Mouse (Mus musculus) lung, embryonic 14.5 days (tissue): ENCODE measurements around the gene Vmn1r10. TPM values are rescaled to one million over a fixed set of nuclear protein-coding genes. Genes with fewer than 3 reads are reported as not detected.

Experiments
- ATAC-seq: fragments of 200-750 bp; cut with Nextera tagmentation; 2 replicates; pipeline ENCODE4 v1.8.0; 2017; ENCODE audit warnings: mild to moderate bottlenecking, moderate TSS enrichment, moderate library complexity; ENCODE audit not compliant: insufficient read depth
- DNase-seq: peaks from one replicate; pipeline ENCODE4 v3.0.0-alpha.2; 2015
- H3K27ac ChIP-seq: fragments of 300-500 bp; sonication (generic); 2 replicates; pipeline ENCODE4 v1.5.1; 2014; ENCODE audit warnings: low read depth, mild to moderate bottlenecking, moderate library complexity
- H3K27me3 ChIP-seq: fragments of 300-500 bp; sonication (generic); 2 replicates; pipeline ENCODE4 v1.6.1; 2014; ENCODE audit warnings: low read length, control low read depth; ENCODE audit not compliant: insufficient read depth
- H3K36me3 ChIP-seq: fragments of 300-500 bp; sonication (generic); 2 replicates; pipeline ENCODE4 v1.6.1; 2014; ENCODE audit warnings: control low read depth; ENCODE audit not compliant: insufficient read depth
- H3K4me1 ChIP-seq: fragments of 300-500 bp; sonication (generic); 2 replicates; pipeline ENCODE4 v1.6.1; 2014; ENCODE audit warnings: antibody characterized with exemption, control low read depth; ENCODE audit not compliant: insufficient read depth
- H3K4me2 ChIP-seq: fragments of 300-500 bp; sonication (generic); 2 replicates; pipeline ENCODE4 v1.6.1; 2014; ENCODE audit warnings: mild to moderate bottlenecking
- H3K4me3 ChIP-seq: fragments of 300-500 bp; sonication (generic); 2 replicates; pipeline ENCODE4 v1.5.1; 2014; ENCODE audit warnings: low read depth, low read length
- H3K9ac ChIP-seq: fragments of 300-500 bp; sonication (generic); 2 replicates; pipeline ENCODE4 v1.6.1; 2014
- H3K9me3 ChIP-seq: fragments of 300-500 bp; sonication (generic); 2 replicates; pipeline ENCODE4 v1.6.1; 2016; ENCODE audit warnings: low read depth, low read length, control low read depth
- CTCF ChIP-seq: IDR thresholded peaks from 2 replicates; pipeline ENCODE4 v1.5.1; 2016; ENCODE audit warnings: antibody characterized with exemption, low read depth
- WGBS: fragments of 180-500 bp; shearing (Covaris S2); extraction: QIAGEN DNeasy Blood & Tissue Kit; methylation state at CpG from one replicate; pipeline ENCODE4 v1.1.7; 2014; 5-methylcytosine and 5-hydroxymethylcytosine counted together
- polyA plus RNA-seq: library from polyadenylated mRNA; unstranded; fragments of >200 nt; fragmentation: Nextera tagmentation; extraction: Ambion mirVana; gene quantifications from 2 replicates; pipeline ENCODE4 v1.2.1, GENCODE M21; 2014

Gene Vmn1r10
- polyA plus RNA-seq: not detected in 2 replicates

DNA sequence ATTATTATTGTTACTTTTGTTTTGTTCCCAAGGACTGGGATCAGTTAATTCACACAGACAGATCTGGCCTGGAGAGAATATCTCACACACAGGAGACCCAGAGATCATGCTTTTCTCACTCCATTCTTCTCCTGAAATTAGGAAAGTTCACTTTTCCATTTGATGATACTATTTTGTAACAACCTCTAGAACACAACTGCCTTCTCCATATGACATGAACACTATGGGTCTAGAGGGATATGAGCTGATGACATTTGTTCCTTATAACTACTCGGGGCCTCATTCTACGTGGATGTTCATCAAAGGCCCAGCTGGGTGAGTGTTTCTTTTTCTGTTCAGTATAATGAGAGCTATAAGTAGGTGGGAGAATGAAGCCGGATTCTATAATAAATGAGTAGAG is at the start of gene Vmn1r10:
Gene Vmn1r10 (plus strand): TSS at position 301 of the 400 bp plus-strand sequence.
- no peak for TF ChIP-seq CTCF
- Histone ChIP-seq H3K27ac (no peak within 1 kb of the TSS), H3K36me3 (no peaks in the 10 kb centered on the region), H3K4me3 (no peak within 1 kb of the TSS), H3K4me1 (no peaks in the 10 kb centered on the region), H3K4me2 (no peak within 1 kb of the TSS), H3K9ac (no peak within 1 kb of the TSS), H3K27me3 (no peaks in the 10 kb centered on the region), H3K9me3 (no peaks in the 10 kb centered on the region)
- 77% methylated on average over 3 of the region's 3 CpGs for WGBS
- DNase-seq (no peak), ATAC-seq (no peak)

DNA sequence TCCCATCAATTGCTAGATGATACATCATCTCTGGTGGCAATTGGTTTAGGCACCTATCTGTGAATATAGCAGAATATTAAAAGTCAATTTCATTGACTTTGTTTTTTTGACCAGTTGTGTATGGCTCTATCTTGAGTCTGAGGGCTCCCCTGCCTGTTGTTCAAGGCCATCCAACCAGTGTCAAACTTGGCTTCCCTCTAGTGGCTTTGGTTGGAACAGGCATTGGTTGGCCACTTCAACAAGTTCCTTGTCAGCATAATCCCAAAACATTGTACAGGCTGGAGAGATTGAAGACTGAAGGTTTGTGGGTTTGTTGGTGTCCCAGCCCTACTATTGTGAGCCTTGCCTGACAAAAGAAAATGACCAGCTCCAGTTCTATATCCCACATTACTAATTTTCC is 45.5 kb upstream of the Vmn1r10 start:
- H3K27me3 ChIP-seq: no peaks in the 10 kb centered on the region
- peak; percentile 33 for TF ChIP-seq CTCF
- H3K36me3 ChIP-seq: no peaks in the 10 kb centered on the region
- no peaks in the 10 kb centered on the region for H3K9me3 ChIP-seq
- H3K27ac ChIP-seq: no peak overlapping the region
- peak; percentile 17 for DNase-seq
- H3K9ac ChIP-seq: no peak overlapping the region
- no peak overlapping the region for H3K4me2 ChIP-seq
- H3K4me1 ChIP-seq: no peaks in the 10 kb centered on the region
- ATAC-seq: no peak
- H3K4me3 ChIP-seq: no peak overlapping the region

DNA sequence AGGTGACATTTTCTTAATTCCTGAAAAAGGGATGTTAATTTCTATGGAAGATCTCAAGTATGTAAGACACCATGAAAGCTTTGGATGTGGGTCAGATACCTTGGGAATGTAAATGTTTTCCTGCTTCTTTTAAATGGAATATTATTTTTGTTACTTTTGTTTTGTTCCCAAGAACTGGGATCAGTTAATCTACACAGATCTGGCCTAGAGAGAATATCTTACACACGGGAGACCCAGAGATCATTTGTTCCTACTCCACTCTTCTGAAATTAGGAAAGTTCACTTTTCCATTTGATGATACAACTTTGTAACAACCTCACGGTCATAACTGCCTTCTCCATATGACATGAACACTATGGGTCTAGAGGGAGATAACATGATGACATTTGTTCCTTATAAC is 42.8 kb upstream of the Vmn1r10 start, which contains the start of gene Vmn1r9:
Gene Vmn1r9 (plus strand): TSS at position 301 of the 400 bp plus-strand sequence.
- Histone ChIP-seq H3K36me3 (no peaks in the 10 kb centered on the region), H3K9me3 (no peaks in the 10 kb centered on the region), H3K4me2 (no peak within 1 kb of the TSS), H3K4me3 (no peak within 1 kb of the TSS), H3K4me1 (no peaks in the 10 kb centered on the region), H3K27ac (no peak within 1 kb of the TSS), H3K27me3 (no peaks in the 10 kb centered on the region), H3K9ac (no peak within 1 kb of the TSS)
- TF ChIP-seq CTCF: no peak
- ATAC-seq (no peak), DNase-seq (no peak)
- WGBS: 69% methylated on average over 2 of the region's 2 CpGs

DNA sequence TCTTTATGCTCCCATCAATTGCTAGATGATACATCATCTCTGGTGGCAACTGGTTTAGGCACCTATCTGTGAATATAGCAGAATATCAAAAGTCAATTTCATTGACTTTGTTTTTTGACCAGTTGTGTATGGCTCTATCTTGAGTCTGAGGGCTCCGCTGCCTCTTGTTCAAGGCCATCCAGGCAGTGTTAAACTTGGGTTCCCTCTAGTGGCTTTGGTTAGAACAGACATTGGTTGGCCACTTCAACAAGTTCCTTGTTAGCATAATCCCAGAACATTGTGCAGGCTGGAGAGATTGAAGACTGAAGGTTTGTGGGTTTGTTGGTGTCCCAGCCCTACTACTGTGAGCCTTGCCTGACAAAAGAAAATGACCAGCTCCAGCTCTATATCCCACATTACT is 2.9 kb upstream of the Vmn1r10 start:
- no peak overlapping the region for H3K4me3 ChIP-seq
- no peak overlapping the region for H3K4me2 ChIP-seq
- H3K4me1 ChIP-seq: no peaks in the 10 kb centered on the region
- WGBS: 69% methylated on average over 1 of the region's 1 CpGs
- DNase-seq (peak; percentile 39), ATAC-seq (no peak)
- no peak overlapping the region for H3K9ac ChIP-seq
- no peaks in the 10 kb centered on the region for H3K9me3 ChIP-seq
- H3K27ac ChIP-seq: no peak overlapping the region
- TF ChIP-seq CTCF: peak; percentile 23; the same call in 1 of the 2 replicates
- no peaks in the 10 kb centered on the region for H3K36me3 ChIP-seq
- H3K27me3 ChIP-seq: no peaks in the 10 kb centered on the region

DNA sequence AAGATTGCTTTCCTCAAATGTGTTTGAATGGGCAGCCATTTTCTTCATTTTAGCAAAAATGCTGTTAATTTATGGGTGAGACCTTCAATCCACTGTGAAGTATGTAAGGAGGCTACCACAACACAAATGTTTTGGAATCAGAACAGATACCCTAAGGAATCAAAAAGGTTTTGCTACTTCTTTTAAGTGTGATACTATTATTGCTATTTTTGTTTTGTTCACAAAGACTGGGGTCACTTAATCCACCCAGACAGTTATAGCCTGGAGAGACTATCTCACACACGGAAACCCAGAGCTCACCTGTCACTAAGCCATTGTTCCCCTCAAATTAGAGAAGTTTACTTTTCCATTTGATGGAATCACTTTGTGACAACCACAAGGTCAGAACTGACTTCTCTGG is 23.9 kb downstream of the Vmn1r10 start, which contains the start of gene Vmn1r11:
Gene Vmn1r11 (plus strand): TSS at position 301 of the 400 bp plus-strand sequence.
- DNase-seq (no peak), ATAC-seq (no peak)
- Histone ChIP-seq H3K27me3 (no peaks in the 10 kb centered on the region), H3K9me3 (no peaks in the 10 kb centered on the region), H3K36me3 (no peaks in the 10 kb centered on the region), H3K27ac (no peak within 1 kb of the TSS), H3K4me3 (no peak within 1 kb of the TSS), H3K4me2 (no peak within 1 kb of the TSS), H3K4me1 (no peaks in the 10 kb centered on the region), H3K9ac (no peak within 1 kb of the TSS)
- TF ChIP-seq CTCF: no peak
- 62% methylated on average over 1 of the region's 1 CpGs for WGBS

DNA sequence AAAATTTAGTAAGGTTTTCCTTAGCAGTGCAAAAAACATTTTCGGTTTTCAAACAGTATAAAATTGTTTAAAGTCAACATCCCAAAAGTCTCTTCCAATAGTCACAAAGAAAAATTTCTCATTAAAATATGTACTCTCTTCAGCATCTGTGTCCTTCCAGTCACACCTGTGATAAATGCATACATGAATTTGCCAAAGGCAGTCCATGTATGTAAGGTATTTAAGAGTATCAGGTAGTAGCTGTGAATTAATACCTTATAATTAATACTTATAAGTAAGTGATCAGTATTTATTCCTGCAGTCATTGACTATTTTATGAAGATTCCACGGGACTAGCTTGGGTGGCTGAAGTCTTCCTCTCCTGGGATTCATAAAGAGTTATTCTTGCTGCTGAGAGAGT is 47.4 kb downstream of the Vmn1r10 start, which contains the start of gene Vmn1r12:
Gene Vmn1r12 (plus strand): TSS at position 301 of the 400 bp plus-strand sequence.
- no peak for TF ChIP-seq CTCF
- no peaks in the 10 kb centered on the region for H3K9me3 ChIP-seq

More for the DNA sequence above, 47.4 kb downstream of the Vmn1r10 start, which contains the start of gene Vmn1r12:
- Histone ChIP-seq H3K36me3 (no peaks in the 10 kb centered on the region), H3K4me2 (no peak within 1 kb of the TSS), H3K27me3 (no peaks in the 10 kb centered on the region), H3K4me3 (no peak within 1 kb of the TSS), H3K27ac (no peak within 1 kb of the TSS), H3K9ac (no peak within 1 kb of the TSS), H3K4me1 (no peaks in the 10 kb centered on the region)
- DNase-seq: no peak
- no peak for ATAC-seq
- WGBS: 79% methylated on average over 2 of the region's 2 CpGs

Other genes starting within 250 kb of the Vmn1r10 start
- 60.7 and 63.3 TPM in 2 replicates for gene Nt5c3, start 185.5 kb upstream of the Vmn1r10 start, polyA plus RNA-seq
- 0.12 and 0.20 TPM in 2 replicates for gene Vmn1r4, start 185.4 kb upstream of the Vmn1r10 start, polyA plus RNA-seq
- gene Vmn1r5, start 139.2 kb upstream of the Vmn1r10 start, polyA plus RNA-seq: not detected in 2 replicates
- not detected in 2 replicates for gene Vmn1r6, start 112.2 kb upstream of the Vmn1r10 start, polyA plus RNA-seq
- not detected in 2 replicates for gene Vmn1r7, start 84.1 kb upstream of the Vmn1r10 start, polyA plus RNA-seq
- not detected in 2 replicates for gene Vmn1r8, start 77.2 kb upstream of the Vmn1r10 start, polyA plus RNA-seq
- not detected in 2 replicates for gene Vmn1r9, start 42.7 kb upstream of the Vmn1r10 start, polyA plus RNA-seq
- gene Vmn1r11, start 24.0 kb downstream of the Vmn1r10 start, polyA plus RNA-seq: not detected in 2 replicates
- not detected in 2 replicates for gene Vmn1r12, start 47.5 kb downstream of the Vmn1r10 start, polyA plus RNA-seq
- not detected in 2 replicates for gene Vmn1r13, start 93.8 kb downstream of the Vmn1r10 start, polyA plus RNA-seq
- gene Vmn1r14, start 122.2 kb downstream of the Vmn1r10 start, polyA plus RNA-seq: not detected in 2 replicates
- gene Vmn1r15, start 148.5 kb downstream of the Vmn1r10 start, polyA plus RNA-seq: not detected in 2 replicates
- not detected in 2 replicates for gene Vmn1r16, start 220.0 kb downstream of the Vmn1r10 start, polyA plus RNA-seq